Mouse (Mus musculus) neural tube, embryonic 15.5 days (tissue): ENCODE measurements around the gene Asrgl1. TPM values are rescaled to one million over a fixed set of nuclear protein-coding genes. Genes with fewer than 3 reads are reported as not detected.

Experiments used
- ATAC-seq: fragments of 200-750 bp; cut with Nextera tagmentation; 2 replicates; pipeline ENCODE4 v1.8.0; 2017; ENCODE audit warnings: mild to moderate bottlenecking, moderate TSS enrichment, moderate library complexity; ENCODE audit not compliant: low FRiP score
- H3K27ac ChIP-seq: fragments of 300-500 bp; sonication (generic); replicated peaks from 2 replicates; pipeline ENCODE4 v1.5.1; 2015; ENCODE audit warnings: mild to moderate bottlenecking, inconsistent platforms
- H3K27me3 ChIP-seq: fragments of 300-500 bp; sonication (generic); replicated peaks from 2 replicates; pipeline ENCODE4 v1.6.1; 2015; ENCODE audit warnings: inconsistent platforms
- H3K36me3 ChIP-seq: fragments of 300-500 bp; sonication (generic); 2 replicates; pipeline ENCODE4 v1.6.1; 2015; ENCODE audit warnings: inconsistent platforms
- H3K4me1 ChIP-seq: fragments of 300-500 bp; sonication (generic); 2 replicates; pipeline ENCODE4 v1.6.1; 2015; ENCODE audit warnings: inconsistent platforms
- H3K4me2 ChIP-seq: fragments of 300-500 bp; sonication (generic); 2 replicates; pipeline ENCODE4 v1.6.1; 2015; ENCODE audit warnings: inconsistent platforms, mild to moderate bottlenecking, moderate library complexity
- H3K4me3 ChIP-seq: fragments of 300-500 bp; sonication (generic); replicated peaks from 2 replicates; pipeline ENCODE4 v1.5.1; 2015; ENCODE audit warnings: mild to moderate bottlenecking, inconsistent platforms
- H3K9ac ChIP-seq: fragments of 300-500 bp; sonication (generic); replicated peaks from 2 replicates; pipeline ENCODE4 v1.6.1; 2015; ENCODE audit warnings: mild to moderate bottlenecking, inconsistent platforms
- H3K9me3 ChIP-seq: fragments of 300-500 bp; sonication (generic); replicated peaks from 2 replicates; pipeline ENCODE4 v1.6.1; 2016; ENCODE audit warnings: inconsistent platforms
- WGBS: fragments of 180-500 bp; shearing (Covaris S2); methylation state at CpG from one replicate; pipeline ENCODE4 v1.1.7; 2015; ENCODE audit warnings: mixed read lengths; 5-methylcytosine and 5-hydroxymethylcytosine counted together
- polyA plus RNA-seq: library from polyadenylated mRNA; unstranded; fragments of >200 nt; fragmentation: Nextera tagmentation; extraction: Ambion mirVana; gene quantifications from 2 replicates; pipeline ENCODE4 v1.2.1, GENCODE M21; 2015

Asrgl1 gene
- polyA plus RNA-seq, 1 experiment from 2014 or later, result 31.6 TPM

GRCm38 (mm10) chr19:9119655-9120425 lies 15.6 kb downstream of the Asrgl1 start:
- WGBS, result 92% methylated on average over 3 of the region's 3 CpGs
- Histone ChIP-seq H3K9me3 (no peaks in the 10 kb centered on the region), H3K9ac (no peak overlapping the region), H3K36me3 (peaks cover 31% of the 10 kb centered on the region), H3K27ac (no peak overlapping the region), H3K27me3 (no peaks in the 10 kb centered on the region), H3K4me3 (no peak overlapping the region), H3K4me1 (no peaks in the 10 kb centered on the region), H3K4me2 (no peak overlapping the region)
- no peak for ATAC-seq

- no peak overlapping the region for H3K9ac ChIP-seq
- no peak for ATAC-seq
- 76% methylated on average over 5 of the region's 5 CpGs for WGBS
Measured at GRCm38 (mm10) chr19:9117275-9117674, 18.2 kb downstream of the Asrgl1 start.

GRCm38 (mm10) chr19:9116268-9116667 lies 19.2 kb downstream of the Asrgl1 start:
- Histone ChIP-seq H3K9ac (no peak overlapping the region), H3K27ac (no peak overlapping the region), H3K9me3 (no peaks in the 10 kb centered on the region), H3K4me2 (no peak overlapping the region), H3K27me3 (no peaks in the 10 kb centered on the region), H3K36me3 (peaks cover 57% of the 10 kb centered on the region), H3K4me3 (no peak overlapping the region), H3K4me1 (no peaks in the 10 kb centered on the region)
- 74% methylated on average over 4 of the region's 4 CpGs for WGBS
- no peak for ATAC-seq

More at GRCm38 (mm10) chr19:9117275-9117674, 18.2 kb downstream of the Asrgl1 start:
- Histone ChIP-seq H3K4me3 (no peak overlapping the region), H3K27me3 (no peaks in the 10 kb centered on the region), H3K36me3 (peaks cover 54% of the 10 kb centered on the region), H3K4me2 (no peak overlapping the region), H3K9me3 (no peaks in the 10 kb centered on the region), H3K4me1 (no peaks in the 10 kb centered on the region), H3K27ac (no peak overlapping the region)

DNA sequence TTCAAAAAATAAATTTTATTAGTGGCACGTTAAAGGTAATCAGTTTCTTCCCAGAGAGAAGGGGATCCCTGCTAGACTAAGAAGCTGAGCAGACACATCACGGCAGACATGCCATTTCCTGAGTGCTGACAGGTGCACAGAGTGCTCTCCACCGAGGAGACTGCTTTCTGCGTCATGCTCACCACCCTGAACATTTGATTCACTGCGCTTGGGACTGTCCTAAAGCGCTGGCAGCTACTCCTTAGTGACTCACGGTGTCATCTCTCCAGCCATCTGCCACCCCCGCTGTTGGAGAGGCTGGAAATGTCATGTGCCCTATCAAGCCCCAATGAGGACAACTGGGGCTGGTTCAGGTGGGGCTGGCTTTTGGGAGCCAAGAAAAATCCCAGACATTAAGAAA lies 23.4 kb downstream of the Asrgl1 start:
- WGBS, result 75% methylated on average over 8 of the region's 8 CpGs
- H3K27ac ChIP-seq, result no peak overlapping the region
- ATAC-seq, result no peak

GRCm38 (mm10) chr19:9110182-9110869 lies 25.1 kb downstream of the Asrgl1 start:
- Histone ChIP-seq H3K9me3 (no peaks in the 10 kb centered on the region), H3K4me3 (no peak overlapping the region), H3K27me3 (no peaks in the 10 kb centered on the region), H3K9ac (no peak overlapping the region), H3K4me2 (no peak overlapping the region), H3K36me3 (peaks cover 31% of the 10 kb centered on the region), H3K27ac (no peak overlapping the region), H3K4me1 (no peaks in the 10 kb centered on the region; the same call in 1 of the 2 replicates)
- WGBS, result 59% methylated on average over 4 of the region's 4 CpGs
- peak; percentile 88 for ATAC-seq

More for the DNA sequence above, 23.4 kb downstream of the Asrgl1 start:
- no peak overlapping the region for H3K4me3 ChIP-seq
- no peaks in the 10 kb centered on the region for H3K4me1 ChIP-seq
- H3K4me2 ChIP-seq, result no peak overlapping the region
- no peak overlapping the region for H3K9ac ChIP-seq
- no peaks in the 10 kb centered on the region for H3K27me3 ChIP-seq
- H3K9me3 ChIP-seq, result no peaks in the 10 kb centered on the region
- H3K36me3 ChIP-seq, result peaks cover 44% of the 10 kb centered on the region

GRCm38 (mm10) chr19:9108536-9108935 lies 26.9 kb downstream of the Asrgl1 start:
- Histone ChIP-seq H3K4me2 (no peak overlapping the region), H3K36me3 (peaks cover 15% of the 10 kb centered on the region), H3K27ac (no peak overlapping the region), H3K9ac (no peak overlapping the region), H3K9me3 (no peaks in the 10 kb centered on the region), H3K4me3 (no peak overlapping the region), H3K27me3 (no peaks in the 10 kb centered on the region), H3K4me1 (no peaks in the 10 kb centered on the region; the same call in 1 of the 2 replicates)
- 90% methylated on average over 1 of the region's 1 CpGs for WGBS
- no peak for ATAC-seq

GRCm38 (mm10) chr19:9107379-9107755 lies 28.1 kb downstream of the Asrgl1 start:
- H3K9me3 ChIP-seq, result no peaks in the 10 kb centered on the region
- no peak overlapping the region for H3K4me3 ChIP-seq
- no peak overlapping the region for H3K27ac ChIP-seq
- no peak overlapping the region for H3K9ac ChIP-seq
- no peak overlapping the region for H3K4me2 ChIP-seq
- 69% methylated on average over 1 of the region's 1 CpGs for WGBS
- H3K4me1 ChIP-seq, result no peaks in the 10 kb centered on the region; the same call in 1 of the 2 replicates
- ATAC-seq, result no peak
- H3K36me3 ChIP-seq, result peaks cover 4% of the 10 kb centered on the region; the same call in 1 of the 2 replicates
- H3K27me3 ChIP-seq, result no peaks in the 10 kb centered on the region

DNA sequence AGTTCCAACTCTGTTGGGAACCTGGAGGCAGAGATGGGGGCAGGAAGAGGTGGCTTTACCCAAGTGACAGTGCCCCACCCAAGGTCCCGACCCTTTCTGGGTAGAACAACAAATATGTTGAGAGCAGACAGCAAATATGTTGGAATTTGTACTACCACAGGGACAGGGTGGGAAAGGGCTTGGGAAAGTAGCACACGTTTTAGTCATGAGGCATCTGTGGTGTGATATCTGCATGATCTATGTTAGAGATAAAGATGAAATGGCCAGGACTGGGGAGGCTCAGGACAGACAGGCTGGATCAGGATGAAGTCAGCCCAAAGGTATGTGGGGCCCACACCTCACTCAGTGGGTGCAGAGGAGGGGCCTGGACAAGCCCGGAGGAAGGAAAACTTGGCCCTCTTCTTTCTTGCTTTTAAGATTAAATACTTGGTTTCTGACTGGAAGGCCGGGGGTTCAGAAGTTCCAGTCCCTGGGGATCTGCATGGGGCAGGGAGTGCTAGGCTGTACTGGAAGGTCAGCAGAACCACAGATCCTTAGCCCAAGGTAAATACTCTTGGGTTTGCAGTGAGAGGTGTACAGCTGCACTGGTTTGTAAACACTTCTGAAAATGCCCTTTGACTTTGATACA lies 28.6 kb downstream of the Asrgl1 start:
- Histone ChIP-seq H3K36me3 (no peaks in the 10 kb centered on the region; the same call in 1 of the 2 replicates), H3K4me2 (no peak overlapping the region), H3K9me3 (no peaks in the 10 kb centered on the region), H3K4me1 (no peaks in the 10 kb centered on the region; the same call in 1 of the 2 replicates), H3K27me3 (no peaks in the 10 kb centered on the region), H3K4me3 (no peak overlapping the region), H3K9ac (no peak overlapping the region), H3K27ac (no peak overlapping the region)
- ATAC-seq, result no peak
- 73% methylated on average over 4 of the region's 4 CpGs for WGBS

- WGBS, result 72% methylated on average over 5 of the region's 5 CpGs
- Histone ChIP-seq H3K4me3 (no peak overlapping the region), H3K4me2 (no peak overlapping the region), H3K9ac (no peak overlapping the region), H3K4me1 (no peaks in the 10 kb centered on the region; the same call in 1 of the 2 replicates), H3K27ac (no peak overlapping the region), H3K9me3 (no peaks in the 10 kb centered on the region), H3K27me3 (no peaks in the 10 kb centered on the region), H3K36me3 (no peaks in the 10 kb centered on the region)
- ATAC-seq, result no peak
Measured at GRCm38 (mm10) chr19:9106096-9106495, 29.3 kb downstream of the Asrgl1 start.

GRCm38 (mm10) chr19:9105101-9105685 lies 30.2 kb downstream of the Asrgl1 start:
- Histone ChIP-seq H3K4me3 (no peak overlapping the region), H3K27ac (no peak overlapping the region), H3K4me2 (no peak overlapping the region), H3K4me1 (no peaks in the 10 kb centered on the region; the same call in 1 of the 2 replicates), H3K36me3 (no peaks in the 10 kb centered on the region), H3K9me3 (no peaks in the 10 kb centered on the region), H3K27me3 (no peaks in the 10 kb centered on the region), H3K9ac (no peak overlapping the region)
- ATAC-seq, result no peak
- 74% methylated on average over 3 of the region's 3 CpGs for WGBS

DNA sequence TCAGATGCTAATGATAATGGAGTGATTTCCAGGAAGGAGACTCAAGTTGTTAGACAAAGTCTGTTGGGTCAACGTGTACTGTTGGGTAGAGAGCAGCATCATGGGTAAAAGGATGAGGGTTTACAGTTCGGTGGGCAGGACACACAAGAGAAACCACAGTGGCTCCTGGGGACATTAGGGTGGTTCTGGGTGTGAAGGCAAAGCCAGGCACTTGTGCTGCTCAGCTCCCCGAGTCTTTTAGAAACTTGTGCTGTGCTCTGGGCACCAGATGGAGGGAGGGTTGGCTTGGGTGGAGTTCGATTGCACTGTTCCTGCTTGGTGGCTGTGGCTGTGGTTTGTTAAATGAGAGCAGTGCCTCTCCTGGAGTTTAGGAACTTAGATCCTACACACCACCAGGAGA lies 31.4 kb downstream of the Asrgl1 start:
- Histone ChIP-seq H3K36me3 (no peaks in the 10 kb centered on the region), H3K4me3 (no peak overlapping the region), H3K9me3 (no peaks in the 10 kb centered on the region), H3K27ac (no peak overlapping the region), H3K9ac (no peak overlapping the region), H3K4me2 (no peak overlapping the region), H3K27me3 (no peaks in the 10 kb centered on the region), H3K4me1 (no peaks in the 10 kb centered on the region; the same call in 1 of the 2 replicates)
- no peak for ATAC-seq
- 87% methylated on average over 4 of the region's 4 CpGs for WGBS
